In genomic region chr9:48707134-48707823, GRCm38 (mm10) we compare ENCODE assay signal across 8 mouse cellular contexts.
DNase-seq lines count a peak whose midpoint lies in the region; ATAC-seq lines count a peak whose summit lies in the region.

No protein-coding gene starts in this region.

- peak; percentile 88 for ATAC-seq in granulocyte monocyte progenitor cell, adult 5-6 weeks (replicated peaks; ENCODE audit: poor library complexity, severe bottlenecking)

- intact Hi-C loops in heart, postnatal 25 days (cut with DNase I), result loop anchor here (1.0 to 5.0 kb wide), 3 partner anchors 16 to 60 kb away; no protein-coding TSS in a partner anchor
- intact Hi-C loops in left cerebral cortex, postnatal 14 days (cut with DNase I), result no loop called here

- DNase-seq in heart, adult 18-20 months, result peak; percentile 77 to 86
- no peak for DNase-seq in heart, postnatal 25 days (ENCODE audit: low spot score)
- DNase-seq in MEL-GATA-1-ER (ENCODE audit: extremely low read depth, low read depth), result peak; percentile 59
- DNase-seq in lung, postnatal 10 days, result peak; percentile 53
- DNase-seq in layer of hippocampus, adult 9-10 months (ENCODE audit: low spot score), result no peak
- DNase-seq in left cerebral cortex, postnatal 14 days (ENCODE audit: low spot score in 2 of 2), result no peak
- DNase-seq in kidney, adult 9 months, result no peak

Comparison
In these comparisons a context has a peak if more than half of its experiments do, and no peak if none do; other contexts are left out.
1. DNase-seq: peak in heart, adult 18-20 months (2 of 2), MEL-GATA-1-ER (single experiment) and lung, postnatal 10 days (single experiment); none in heart, postnatal 25 days (single experiment), layer of hippocampus, adult 9-10 months (single experiment), left cerebral cortex, postnatal 14 days (0 of 2) and kidney, adult 9 months (single experiment).